Mouse (Mus musculus) gastrocnemius, adult 18-20 months (tissue): ENCODE results near the gene Olfr986. TPM values are rescaled to one million over a fixed set of nuclear protein-coding genes. Genes with fewer than 3 reads are reported as not detected.

Source experiments
- DNase-seq: peaks from one replicate; pipeline ENCODE4 v3.0.0; 2021; ENCODE audit warnings: low spot score
- total RNA-seq, 2 experiments: library from RNA; stranded (reverse); gene quantifications; 2 replicates each; pipeline ENCODE4 v1.2.3; 2021

The Olfr986 gene
- total RNA-seq, 2 experiments from 2014 or later: not detected

DNA sequence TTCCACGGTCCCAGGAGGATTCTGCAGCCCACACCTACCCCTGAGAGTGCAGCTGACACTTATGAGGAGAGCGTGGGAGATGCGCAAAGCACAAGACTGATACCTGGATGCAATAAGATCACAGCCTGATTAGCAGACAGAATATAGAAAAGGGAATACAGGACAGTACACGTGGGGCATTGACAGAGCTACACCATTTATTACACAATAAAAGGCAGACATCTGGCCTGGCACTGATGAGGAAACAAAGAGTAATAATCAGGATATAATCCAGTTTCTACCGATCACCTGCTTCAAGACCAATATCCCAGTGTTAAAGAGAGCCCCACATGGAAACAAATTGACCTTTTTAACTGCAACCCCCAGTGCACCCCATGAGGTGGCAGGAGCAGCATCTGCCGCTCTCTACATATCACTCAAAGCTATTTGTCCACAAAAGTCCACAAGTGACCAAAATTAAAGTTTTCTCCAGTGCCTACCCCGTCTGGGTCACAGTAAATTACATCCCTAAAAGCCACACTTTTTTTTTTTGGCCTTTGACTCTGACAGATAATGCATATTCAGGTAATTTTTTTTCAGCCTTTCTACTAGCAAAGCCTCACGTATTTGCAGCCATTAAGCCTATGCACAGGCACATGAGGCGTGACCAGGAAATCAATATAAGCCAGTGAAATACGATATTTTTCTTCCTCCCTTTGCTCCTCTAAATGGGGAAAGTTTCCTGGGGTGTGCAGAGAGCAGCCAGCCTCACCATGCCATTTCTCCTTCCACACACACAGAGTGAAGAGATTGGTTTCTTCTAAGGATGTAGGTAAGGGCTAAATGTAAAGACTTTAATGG lies 53.7 kb downstream of the Olfr986 start:
- no peak for DNase-seq

DNA sequence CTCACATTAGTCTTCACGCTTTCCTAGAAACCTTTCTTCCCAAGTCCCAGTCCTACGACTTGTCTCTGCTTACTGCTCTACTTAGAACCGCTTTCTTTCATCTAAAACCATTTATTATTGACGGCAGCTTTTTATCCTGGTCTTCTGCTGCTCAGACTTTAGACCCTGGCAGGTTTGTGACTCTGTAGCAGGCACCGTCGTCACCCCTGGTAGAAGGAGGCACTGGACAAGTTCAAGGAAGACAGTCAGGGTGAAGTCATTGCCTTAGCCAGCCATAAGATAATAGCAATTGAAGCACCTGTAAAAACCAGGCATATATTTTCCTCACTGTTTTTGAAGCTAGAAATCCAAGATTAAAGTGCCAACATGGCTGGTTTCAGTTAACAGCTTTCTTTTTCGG lies 54.5 kb downstream of the Olfr986 start:
- DNase-seq: no peak

Other genes with a start within 250 kb of the Olfr986 start
- not detected for gene Olfr974, start 243.4 kb upstream of the Olfr986 start, total RNA-seq
- gene Olfr975, start 228.9 kb upstream of the Olfr986 start, total RNA-seq: not detected
- not detected for gene Olfr976, start 219.8 kb upstream of the Olfr986 start, total RNA-seq
- not detected for gene Olfr978, start 188.8 kb upstream of the Olfr986 start, total RNA-seq
- gene Olfr979, start 177.5 kb upstream of the Olfr986 start, total RNA-seq: not detected
- not detected for gene Olfr980, start 171.3 kb upstream of the Olfr986 start, total RNA-seq
- gene Olfr981, start 159.5 kb upstream of the Olfr986 start, total RNA-seq: not detected
- not detected for gene Olfr982, start 107.1 kb upstream of the Olfr986 start, total RNA-seq
- not detected for gene Olfr983, start 87.3 kb upstream of the Olfr986 start, total RNA-seq
- gene Olfr984, start 66.7 kb upstream of the Olfr986 start, total RNA-seq: not detected
- gene Olfr985, start 50.7 kb upstream of the Olfr986 start, total RNA-seq: not detected
- not detected for gene Tmem225, start 32.8 kb upstream of the Olfr986 start, total RNA-seq
- 1 to 10 TPM; 1.3 to 1.6 TPM for gene Zfp202, start 11.4 kb downstream of the Olfr986 start, total RNA-seq
- 1 to 10 TPM; 1.1 to 2.3 TPM for gene Scn3b, start 88.3 kb downstream of the Olfr986 start, total RNA-seq